Mouse (Mus musculus) cerebellum, adult 2 months (tissue): Measurements from ENCODE around the gene Zfp277. TPM values are rescaled to one million over a fixed set of nuclear protein-coding genes. Genes with fewer than 3 reads are reported as not detected.

ENCODE experiments used
- DNase-seq, 2 experiments: peaks; one replicate each; pipeline ENCODE4 v3.0.0; 2021
- H3K27ac ChIP-seq: fragments of 200-500 bp; 2 replicates; pipeline ENCODE4 v1.5.1; 2012; ENCODE audit warnings: low read length, control low read depth, inconsistent platforms; ENCODE audit not compliant: insufficient read depth
- H3K27me3 ChIP-seq: fragments of 200-500 bp; 2 replicates; pipeline ENCODE4 v1.6.1; 2012; ENCODE audit warnings: inconsistent platforms, mild to moderate bottlenecking, low read length, moderate library complexity; ENCODE audit not compliant: control insufficient read depth, insufficient read depth
- H3K4me1 ChIP-seq: fragments of 200-500 bp; 2 replicates; pipeline ENCODE4 v1.6.1; 2011; ENCODE audit warnings: low read length; ENCODE audit not compliant: control insufficient read depth, insufficient read depth
- H3K4me3 ChIP-seq: fragments of 200-500 bp; replicated peaks from 2 replicates; pipeline ENCODE3; 2011; ENCODE audit warnings: mild to moderate bottlenecking, low read depth, low read length, control low read depth; ENCODE audit not compliant: insufficient read depth
- CTCF ChIP-seq: fragments of 200-500 bp; IDR thresholded peaks from 2 replicates; pipeline ENCODE4 v1.5.1; 2011; ENCODE audit warnings: low read depth, mild to moderate bottlenecking, control low read depth, low read length, moderate library complexity, borderline replicate concordance; ENCODE audit not compliant: insufficient read depth
- POLR2A ChIP-seq: fragments of 200-500 bp; IDR thresholded peaks from 2 replicates; pipeline ENCODE4 v1.6.1; 2011; ENCODE audit warnings: low read length, control low read depth, borderline replicate concordance; ENCODE audit not compliant: insufficient read depth
- WGBS: fragments of 180-500 bp; shearing (Covaris S2); methylation state at CpG from one replicate; pipeline ENCODE4 v1.1.7; 2018; 5-methylcytosine and 5-hydroxymethylcytosine counted together
- polyA plus RNA-seq: library from polyadenylated mRNA; depleted of rRNA; stranded (reverse); fragments of >200 nt; gene quantifications from 2 replicates; pipeline ENCODE4 v1.2.3, GENCODE M21; 2012; rRNA removed

Zfp277 gene
- polyA plus RNA-seq = 14.3 and 15.8 TPM in 2 replicates

DNA sequence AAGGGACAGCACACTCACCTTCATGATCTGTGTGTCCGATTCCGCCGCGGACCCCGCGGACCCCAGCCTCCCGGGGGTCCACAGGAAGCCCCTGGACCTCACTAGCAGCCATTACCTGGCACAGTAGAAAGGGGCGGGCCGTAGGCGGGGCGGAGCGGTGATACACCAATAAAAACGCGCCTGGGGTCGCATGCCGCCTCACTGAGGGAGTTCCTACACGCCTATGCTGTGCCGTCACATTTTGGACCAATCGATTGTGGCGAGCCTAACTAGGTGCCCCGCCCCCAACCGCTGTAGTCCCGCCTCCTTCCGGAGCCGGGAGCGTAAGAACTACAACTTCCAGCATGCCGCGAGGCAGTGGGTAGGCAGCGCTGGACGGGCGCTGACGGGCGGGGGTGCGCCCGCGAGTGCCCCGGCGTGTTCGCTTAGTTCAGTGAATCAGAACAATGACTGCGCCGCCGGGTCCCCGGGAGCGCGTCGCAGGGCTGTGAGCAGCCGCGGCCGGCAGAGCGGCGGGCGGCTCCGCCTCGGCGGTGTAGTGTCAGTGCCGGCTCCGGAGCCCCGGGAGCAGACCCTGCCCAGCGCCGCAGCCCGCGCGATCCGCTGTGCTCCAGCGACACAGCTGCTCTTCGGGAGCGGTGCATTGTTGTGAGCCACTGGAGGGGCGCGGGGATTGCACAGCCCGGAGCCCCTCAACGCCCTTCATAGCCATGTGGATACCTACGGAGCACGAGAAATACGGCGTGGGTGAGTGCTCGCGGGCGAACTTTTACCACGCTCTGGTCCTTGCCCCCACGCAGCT is at the start of gene Zfp277, which contains the start of gene Dock4:
Gene Zfp277, minus strand, starts transcription at position 255 of the 802 bp plus-strand sequence.
Gene Dock4, plus strand, starts transcription at position 305 of the 802 bp plus-strand sequence.
- peak within 1 kb of the TSS; percentile 87 for H3K27ac ChIP-seq
- H3K27me3 ChIP-seq = no peaks in the 10 kb centered on the region
- peaks cover 4% of the 10 kb centered on the region; the same call in 1 of the 2 replicates for H3K4me1 ChIP-seq
- WGBS = under 1% methylated on average over 79 of the region's 80 CpGs
- peak within 1 kb of the TSS; percentile 83 for H3K4me3 ChIP-seq
- peak; percentile 99 to 100 for DNase-seq
- TF ChIP-seq POLR2A (peak; percentile 59), CTCF (no peak)

DNA sequence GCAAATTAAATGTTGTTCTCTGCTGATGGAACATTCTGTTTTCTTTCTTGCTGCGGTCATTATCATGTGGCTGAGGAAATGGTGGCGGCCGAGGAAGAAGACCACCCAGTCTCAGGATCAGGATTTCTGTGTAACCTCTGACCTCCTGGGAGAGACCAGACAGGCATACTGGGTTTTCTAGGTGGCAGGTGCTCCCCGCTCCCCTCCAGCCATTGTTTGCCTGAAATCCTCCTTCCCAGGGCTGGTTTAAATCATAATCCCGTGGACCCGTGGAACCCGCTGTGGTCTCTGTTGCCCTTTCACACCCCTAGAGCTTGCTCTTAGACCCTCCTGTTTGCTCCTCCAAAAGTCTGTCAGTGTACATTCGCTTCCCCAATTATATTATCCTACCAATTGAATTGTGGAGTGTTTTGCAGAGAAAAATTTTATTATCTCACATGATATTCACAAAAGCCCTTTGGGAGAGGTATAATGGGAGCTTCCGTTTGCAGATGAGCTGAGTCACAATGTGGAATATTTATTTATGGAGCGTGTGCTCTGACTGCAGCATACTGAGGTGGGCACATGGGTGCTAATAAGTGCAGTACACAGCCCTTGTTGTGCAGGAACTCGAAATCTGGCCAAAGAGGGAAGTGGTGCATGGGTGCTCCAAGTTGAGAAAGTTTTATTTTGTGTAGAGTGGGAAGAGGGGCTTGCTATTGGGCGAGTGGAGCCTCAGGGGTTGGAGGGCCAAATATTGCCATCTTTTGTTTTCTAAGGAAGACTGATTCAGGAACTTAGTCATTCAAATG is 40.5 kb upstream of the Zfp277 start:
- Histone ChIP-seq H3K27ac (no peak overlapping the region), H3K27me3 (no peaks in the 10 kb centered on the region), H3K4me1 (peaks cover 15% of the 10 kb centered on the region), H3K4me3 (no peak overlapping the region)
- no peak for TF ChIP-seq CTCF
- TF ChIP-seq POLR2A = no peak
- 86% methylated on average over 12 of the region's 12 CpGs for WGBS
- DNase-seq = no peak

DNA sequence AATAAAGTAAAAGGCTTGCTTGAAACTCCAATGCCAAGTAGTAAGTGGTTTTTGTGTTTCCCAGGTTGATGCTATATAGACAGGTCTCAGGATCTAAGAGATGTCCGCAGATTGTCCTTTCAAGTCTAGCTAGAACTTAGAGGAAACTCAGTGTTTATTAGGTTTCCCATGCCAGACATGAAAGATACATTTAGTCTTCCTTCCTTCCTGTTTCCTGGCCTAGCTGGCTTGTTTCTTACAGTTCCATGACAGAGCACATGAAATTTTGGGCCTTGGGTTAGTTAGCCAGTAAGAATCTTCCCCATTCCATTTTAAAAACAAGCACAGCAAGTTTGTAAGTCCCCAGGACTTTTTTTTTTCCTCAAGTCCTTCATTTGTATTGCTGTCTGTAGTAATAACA is 39.5 kb upstream of the Zfp277 start:
- Histone ChIP-seq H3K27me3 (no peaks in the 10 kb centered on the region), H3K4me1 (peaks cover 11% of the 10 kb centered on the region), H3K4me3 (no peak overlapping the region), H3K27ac (no peak overlapping the region)
- no peak for TF ChIP-seq POLR2A
- TF ChIP-seq CTCF = no peak
- WGBS = 93% methylated on average over 1 of the region's 1 CpGs
- DNase-seq = no peak

DNA sequence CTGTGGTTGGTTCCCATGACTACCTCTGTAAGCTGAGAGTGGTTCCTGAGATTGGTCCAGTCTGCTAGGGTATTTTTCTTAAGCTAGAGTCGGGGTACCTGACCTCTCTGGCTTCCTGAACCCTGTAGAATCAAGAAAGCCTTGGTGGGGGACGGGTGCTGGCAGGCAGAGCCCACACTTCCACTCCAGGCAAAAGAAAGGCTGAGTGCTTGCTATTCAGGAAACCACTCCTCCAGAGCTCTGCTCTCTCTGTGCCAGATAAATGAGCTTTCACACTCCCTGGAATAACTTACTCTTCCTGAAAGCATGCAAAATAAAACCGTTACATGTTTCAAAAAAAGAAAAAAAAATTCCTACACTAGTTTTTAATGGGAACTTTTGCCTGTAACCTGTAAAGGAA is 38.5 kb upstream of the Zfp277 start:
- no peak for DNase-seq
- Histone ChIP-seq H3K4me3 (no peak overlapping the region), H3K4me1 (peaks cover 10% of the 10 kb centered on the region), H3K27me3 (no peaks in the 10 kb centered on the region), H3K27ac (no peak overlapping the region)
- TF ChIP-seq POLR2A (no peak), CTCF (no peak)
- WGBS = 40% methylated on average over 3 of the region's 3 CpGs

DNA sequence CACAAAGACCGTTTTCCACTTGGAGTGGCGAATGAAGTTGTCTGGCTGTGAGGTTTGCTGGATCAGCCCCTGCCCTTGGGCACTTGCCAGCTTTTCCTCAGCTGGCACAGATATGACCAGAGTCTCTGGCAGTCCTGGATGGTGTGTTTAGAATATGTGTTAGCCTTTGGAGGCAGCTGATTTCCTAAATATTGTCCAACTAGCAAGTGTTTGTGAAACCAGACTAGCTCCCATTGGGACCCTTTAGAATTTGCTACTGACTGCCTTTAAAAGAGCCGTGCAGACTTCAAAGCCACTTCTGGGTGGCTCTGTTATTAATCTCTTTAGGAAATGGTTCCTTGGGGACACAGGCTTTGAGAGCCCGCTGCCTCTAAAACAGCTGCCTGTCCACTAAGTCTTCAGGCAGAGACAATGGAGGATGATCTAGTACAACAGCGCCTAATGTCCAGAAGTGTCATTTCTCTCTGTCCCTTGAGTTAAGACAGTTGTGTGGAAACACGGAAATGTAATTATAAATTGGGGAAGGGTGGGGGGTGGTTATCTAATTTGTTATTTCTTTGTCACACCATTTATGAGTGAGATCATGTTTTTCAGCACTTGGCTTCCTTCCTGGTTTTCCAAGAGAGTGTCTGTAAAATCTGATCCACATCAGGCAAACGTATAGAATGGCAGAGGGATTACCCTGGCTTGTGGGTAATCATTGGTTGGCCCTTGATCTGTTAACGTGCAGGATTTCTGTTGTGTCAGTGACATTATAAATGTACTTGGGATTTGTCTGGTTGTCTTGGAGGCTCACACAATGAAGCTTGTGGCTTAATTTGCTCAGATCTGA is 32.1 kb upstream of the Zfp277 start:
- 36% methylated on average over 8 of the region's 8 CpGs for WGBS
- Histone ChIP-seq H3K4me1 (peaks cover 13% of the 10 kb centered on the region; the same call in 1 of the 2 replicates), H3K4me3 (no peak overlapping the region), H3K27ac (no peak overlapping the region), H3K27me3 (no peaks in the 10 kb centered on the region)
- peak in 1 of 2 experiments; percentile 54 for DNase-seq
- TF ChIP-seq POLR2A (no peak), CTCF (no peak)

DNA sequence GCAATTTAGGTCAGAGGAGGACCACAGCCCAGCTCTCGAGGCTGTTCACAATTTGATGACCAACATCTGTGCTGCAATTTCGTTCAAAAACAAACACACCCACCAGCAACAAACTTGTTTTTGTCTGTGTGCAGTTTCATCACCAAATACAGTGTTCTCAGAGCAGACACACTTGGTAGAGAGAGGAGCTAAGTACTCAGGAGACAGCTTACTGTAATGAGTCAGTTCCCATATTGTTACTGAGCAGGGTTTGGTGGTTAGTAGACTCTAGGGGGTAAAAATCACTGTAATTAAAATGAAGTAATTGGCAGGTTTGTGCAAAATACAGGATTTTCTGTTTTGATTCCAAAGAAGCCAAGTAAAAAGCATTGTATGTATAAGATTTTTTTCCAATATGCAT is 28.0 kb upstream of the Zfp277 start:
- H3K4me1 ChIP-seq = peaks cover 29% of the 10 kb centered on the region
- H3K27me3 ChIP-seq = no peaks in the 10 kb centered on the region
- WGBS = 76% methylated on average over 2 of the region's 2 CpGs
- no peak for DNase-seq
- H3K4me3 ChIP-seq = no peak overlapping the region
- no peak overlapping the region for H3K27ac ChIP-seq
- TF ChIP-seq CTCF (no peak), POLR2A (no peak)

DNA sequence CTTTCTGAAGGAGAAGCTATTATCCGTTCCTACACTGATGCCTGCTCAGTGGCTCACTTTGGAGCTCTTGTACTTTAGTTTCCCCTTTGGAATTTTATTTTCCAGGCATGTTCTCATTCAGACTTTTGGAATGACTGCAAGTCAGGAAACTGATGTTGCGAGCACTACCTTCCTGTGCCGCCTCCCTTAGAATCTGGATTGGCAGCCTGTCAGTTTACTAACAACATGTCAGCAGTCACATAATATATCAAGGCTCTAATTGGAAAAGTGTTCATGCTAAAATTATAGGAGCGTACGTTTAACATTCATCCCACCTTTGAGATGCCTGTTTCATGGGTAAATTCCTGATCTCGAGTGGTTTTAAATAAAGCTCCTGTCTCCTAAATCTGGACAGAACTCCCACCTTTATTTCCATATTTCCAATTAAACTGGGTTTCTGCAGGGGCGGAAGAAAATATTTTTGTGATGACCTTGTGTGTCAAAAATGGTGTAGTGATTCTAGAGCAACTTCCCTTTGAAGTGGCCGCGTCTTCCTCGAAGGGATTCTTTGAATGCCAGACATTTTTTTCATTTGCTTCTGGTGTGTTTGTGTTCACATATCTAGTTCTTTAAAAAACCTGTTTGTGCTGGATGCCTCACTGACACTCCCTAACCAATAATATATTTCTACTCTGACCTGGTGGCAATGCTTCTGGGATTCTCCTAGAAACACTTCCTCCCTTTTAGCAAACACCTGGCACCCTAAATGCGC is 26.1 kb upstream of the Zfp277 start:
- DNase-seq = no peak
- 69% methylated on average over 11 of the region's 11 CpGs for WGBS
- Histone ChIP-seq H3K27ac (no peak overlapping the region), H3K27me3 (no peaks in the 10 kb centered on the region), H3K4me1 (peaks cover 31% of the 10 kb centered on the region), H3K4me3 (peak overlapping the region; percentile 30)
- no peak for TF ChIP-seq POLR2A
- TF ChIP-seq CTCF = no peak

DNA sequence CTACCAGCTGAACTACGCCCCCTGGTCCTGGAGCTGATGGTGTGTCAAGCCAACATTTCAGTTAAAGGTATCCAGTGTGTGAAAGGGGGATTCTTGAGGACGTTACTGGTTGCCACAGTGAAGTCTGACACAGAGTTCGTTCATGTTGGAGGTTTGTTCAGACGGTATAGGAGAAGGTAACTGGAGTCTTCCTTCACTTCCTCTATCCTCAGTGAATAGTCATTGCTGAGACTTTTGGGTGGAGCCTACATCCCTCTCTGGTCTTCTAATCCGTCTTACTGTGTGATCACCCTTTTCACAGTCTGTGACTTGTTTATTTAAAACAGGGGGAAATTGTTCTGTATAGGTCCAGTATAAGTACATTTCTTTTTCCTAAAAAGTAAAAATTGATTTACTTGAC is 23.3 kb upstream of the Zfp277 start:
- no peaks in the 10 kb centered on the region for H3K27me3 ChIP-seq
- DNase-seq = no peak
- whole genome bisulfite sequencing = 69% methylated on average over 5 of the region's 5 CpGs
- H3K4me1 ChIP-seq = peaks cover 35% of the 10 kb centered on the region
- no peak overlapping the region for H3K4me3 ChIP-seq
- H3K27ac ChIP-seq = no peak overlapping the region
- TF ChIP-seq CTCF (no peak), POLR2A (no peak)
